ENCODE assay signal across 8 mouse cellular contexts in the genomic region with DNA sequence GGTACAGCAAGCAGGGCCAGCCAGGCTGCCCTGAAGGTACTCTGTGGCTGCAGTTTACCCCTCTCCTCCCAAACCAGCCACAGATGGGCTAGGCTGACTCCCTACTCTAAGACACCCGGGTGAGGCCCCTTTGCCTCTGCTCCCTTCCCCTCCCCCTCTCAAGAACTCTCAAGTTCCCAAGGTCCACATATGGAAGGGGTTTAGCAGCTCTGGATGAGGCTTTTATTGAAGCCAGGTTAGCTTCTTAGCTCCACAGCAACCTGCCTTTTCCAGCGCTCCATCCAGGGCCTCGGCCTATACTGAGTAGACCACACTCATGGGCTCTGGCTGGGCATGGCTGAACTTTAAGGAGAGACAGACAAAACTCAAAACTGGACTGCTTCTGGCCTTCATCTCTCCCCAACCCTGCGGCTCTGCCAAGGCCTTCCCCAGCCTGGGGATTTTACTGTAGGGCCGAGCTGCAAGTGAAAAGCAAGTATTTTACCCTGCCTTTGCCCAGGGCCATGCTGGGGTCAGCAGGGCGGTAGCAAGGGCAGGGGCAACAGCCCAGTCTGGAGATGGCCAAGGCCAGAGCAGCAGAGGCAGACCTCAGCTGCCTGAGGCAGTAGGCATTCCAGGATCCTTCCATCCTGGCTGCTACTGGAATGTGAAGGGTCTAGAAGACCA. TPM values are rescaled to one million over a fixed set of nuclear protein-coding genes. Genes with fewer than 3 reads are reported as not detected.
DNase-seq lines count a peak whose midpoint lies in the region; ATAC-seq and TF ChIP-seq lines count a peak whose summit lies in the region.

No protein-coding gene starts in this region.

- H3K4me2 ChIP-seq in liver, postnatal 0 days (ENCODE audit: low read depth, low read length), result no peak overlapping the region

- TF ChIP-seq CTCF in liver, postnatal 0 days (IDR thresholded peaks at IDR 0.05; ENCODE audit: low read depth), result no peak

- H3K4me3 ChIP-seq in hindbrain, embryonic 10.5 days, result no peak overlapping the region
- H3K4me3 ChIP-seq in liver, postnatal 0 days (ENCODE audit: low read depth, low read length), result no peak overlapping the region

- WGBS in hindbrain, embryonic 10.5 days, result 71% methylated on average over 6 of the region's 6 CpGs
- WGBS in liver, postnatal 0 days (ENCODE audit: insufficient replicate concordance), result 79% methylated on average over 6 of the region's 6 CpGs

- no peak for TF ChIP-seq EP300 in liver, postnatal 0 days (IDR thresholded peaks at IDR 0.05; ENCODE audit: low read depth)

- no peak for ATAC-seq in liver, postnatal 0 days

- H3K9me3 ChIP-seq in hindbrain, embryonic 10.5 days, result no peaks in the 10 kb centered on the region
- no peaks in the 10 kb centered on the region for H3K9me3 ChIP-seq in liver, postnatal 0 days (ENCODE audit: low read length)

- peak overlapping the region; percentile 79 for H3K27ac ChIP-seq in hindbrain, embryonic 10.5 days
- H3K27ac ChIP-seq in liver, postnatal 0 days (ENCODE audit: low read depth), result no peak overlapping the region

- peaks cover 40% of the 10 kb centered on the region for H3K36me3 ChIP-seq in hindbrain, embryonic 10.5 days
- 0 out of 2 replicates have a peak, but pooled peaks cover 2% of the 10 kb centered on the region for H3K36me3 ChIP-seq in liver, postnatal 0 days (replicated peaks; ENCODE audit: insufficient read depth, low read length)

- DNase-seq in adrenal gland, postnatal 36 days, result peak; percentile 33 to 35
- no peak for DNase-seq in adrenal gland, adult 18-20 months (ENCODE audit: low spot score in 2 of 2)
- DNase-seq in NIH3T3 (ENCODE audit: low read depth), result peak; percentile 31
- DNase-seq in hindbrain, embryonic 10.5 days (ENCODE audit: low spot score), result peak; percentile 35
- peak; percentile 62 for DNase-seq in mesoderm, embryonic 11.5 days (ENCODE audit: low read depth, low spot score)
- DNase-seq in liver, result no peak
- DNase-seq in adipocyte (ENCODE audit: low spot score), result no peak
- DNase-seq in liver, postnatal 0 days, result no peak

- H3K9ac ChIP-seq in liver, postnatal 0 days (replicated peaks), result no peak overlapping the region

- H3K27me3 ChIP-seq in hindbrain, embryonic 10.5 days (ENCODE audit: insufficient read depth, poor library complexity, severe bottlenecking), result no peaks in the 10 kb centered on the region
- H3K27me3 ChIP-seq in liver, postnatal 0 days (ENCODE audit: insufficient read depth, low read length), result no peaks in the 10 kb centered on the region

- peaks cover 32% of the 10 kb centered on the region for H3K4me1 ChIP-seq in hindbrain, embryonic 10.5 days (replicated peaks)
- H3K4me1 ChIP-seq in liver, postnatal 0 days (ENCODE audit: insufficient read depth), result no peaks in the 10 kb centered on the region

RNA-seq across cellular contexts. Expression of a gene that starts 23.3 kb away (rescaled TPM):
- total RNA-seq in adrenal gland, postnatal 36 days (2021), result 10 to 100 TPM; 45.9 to 48.6 TPM
- 10 to 100 TPM; 35.7 to 51.2 TPM for total RNA-seq in adrenal gland, adult 18-20 months (2021)
- polyA plus RNA-seq in hindbrain, embryonic 10.5 days (2016; fragmentation: Nextera tagmentation; extraction: Ambion mirVana), result 123 and 148 TPM in 2 replicates
- 35.0 and 38.4 TPM in 2 replicates for polyA plus RNA-seq in liver, postnatal 0 days (2015; fragmentation: Nextera tagmentation; extraction: Ambion mirVana)

RNA-seq across cellular contexts. Expression of a gene that starts 31.2 kb away (rescaled TPM):
- 10 to 100 TPM; 28.3 to 29.7 TPM for total RNA-seq in adrenal gland, postnatal 36 days (2021)
- 10 to 100 TPM; 20.4 to 34.1 TPM for total RNA-seq in adrenal gland, adult 18-20 months (2021)
- polyA plus RNA-seq in hindbrain, embryonic 10.5 days (2016; fragmentation: Nextera tagmentation; extraction: Ambion mirVana), result 45.3 and 46.6 TPM in 2 replicates
- 2.5 and 2.6 TPM in 2 replicates for polyA plus RNA-seq in liver, postnatal 0 days (2015; fragmentation: Nextera tagmentation; extraction: Ambion mirVana)

Comparison
In these comparisons a context has a peak if more than half of its experiments do, and no peak if none do; other contexts are left out.
1. DNase-seq: peak in adrenal gland, postnatal 36 days (2 of 2), NIH3T3 (single experiment), hindbrain, embryonic 10.5 days (single experiment) and mesoderm, embryonic 11.5 days (single experiment); none in adrenal gland, adult 18-20 months (0 of 2), liver (single experiment), adipocyte (single experiment) and liver, postnatal 0 days (single experiment).